Mouse (Mus musculus): Measurements from ENCODE around the gene Stpg4. TPM values are rescaled to one million over a fixed set of nuclear protein-coding genes. Genes with fewer than 3 reads are reported as not detected.

Stpg4 gene
- polyA plus RNA-seq, 1 experiment from 2014 or later = not detected

GRCm38 (mm10) chr17:87343060-87343703 is 84.4 kb downstream of the Stpg4 start:
- Histone ChIP-seq H3K9ac (ENCODE audit: low read length) (no peak overlapping the region), H3K27me3 (ENCODE audit: control insufficient read depth, insufficient read depth, low read length) (no peaks in the 10 kb centered on the region), H3K4me3 (ENCODE audit: low read length) (no peak overlapping the region), H3K27ac (ENCODE audit: low read length) (no peak overlapping the region), H3K4me2 (ENCODE audit: low read depth, low read length) (no peak overlapping the region), H3K36me3 (ENCODE audit: control insufficient read depth, insufficient read depth) (no peaks in the 10 kb centered on the region), H3K9me3 (replicated peaks; ENCODE audit: control insufficient read depth, low read length) (no peaks in the 10 kb centered on the region), H3K4me1 (ENCODE audit: control insufficient read depth, insufficient read depth, low read length) (no peaks in the 10 kb centered on the region)
- no peak for ATAC-seq (replicated peaks; ENCODE audit: extremely low read depth, insufficient read depth, low FRiP score)
- 75% methylated on average over 8 of the region's 8 CpGs for WGBS

Other genes starting within 250 kb of the Stpg4 start
- gene Mcfd2, start 161.8 kb downstream of the Stpg4 start, polyA plus RNA-seq (2015; fragmentation: Nextera tagmentation; extraction: Ambion mirVana) = 83.5 and 94.4 TPM in 2 replicates
- gene Ttc7, start 144.9 kb downstream of the Stpg4 start, polyA plus RNA-seq (2015; fragmentation: Nextera tagmentation; extraction: Ambion mirVana) = 3.9 and 6.2 TPM in 2 replicates
- gene Calm2, start 19.2 kb upstream of the Stpg4 start, polyA plus RNA-seq (2015; fragmentation: Nextera tagmentation; extraction: Ambion mirVana) = 540 and 580 TPM in 2 replicates
- 27.9 and 33.6 TPM in 2 replicates for gene Epcam, start 208.2 kb upstream of the Stpg4 start, polyA plus RNA-seq (2015; fragmentation: Nextera tagmentation; extraction: Ambion mirVana)
- gene Msh2, start 244.6 kb upstream of the Stpg4 start, polyA plus RNA-seq (2015; fragmentation: Nextera tagmentation; extraction: Ambion mirVana) = 39.4 and 45.7 TPM in 2 replicates

All from heart, embryonic 16.5 days (tissue).